Mouse (Mus musculus): ENCODE results near the gene Gm37596.
"Not testable (repeated sequence)": the region's sequence is repeated elsewhere in the genome, so short reads cannot be mapped to it uniquely, and the experiment has no call there.

Gm37596 gene

GRCm38 (mm10) chr3:93692970-93693369, at the start of gene Gm37596:
TSS of gene Gm37596 (minus strand) at chr3:93693070.
- not testable (repeated sequence) for DNase-seq (ENCODE audit: low read depth, low spot score)

DNA sequence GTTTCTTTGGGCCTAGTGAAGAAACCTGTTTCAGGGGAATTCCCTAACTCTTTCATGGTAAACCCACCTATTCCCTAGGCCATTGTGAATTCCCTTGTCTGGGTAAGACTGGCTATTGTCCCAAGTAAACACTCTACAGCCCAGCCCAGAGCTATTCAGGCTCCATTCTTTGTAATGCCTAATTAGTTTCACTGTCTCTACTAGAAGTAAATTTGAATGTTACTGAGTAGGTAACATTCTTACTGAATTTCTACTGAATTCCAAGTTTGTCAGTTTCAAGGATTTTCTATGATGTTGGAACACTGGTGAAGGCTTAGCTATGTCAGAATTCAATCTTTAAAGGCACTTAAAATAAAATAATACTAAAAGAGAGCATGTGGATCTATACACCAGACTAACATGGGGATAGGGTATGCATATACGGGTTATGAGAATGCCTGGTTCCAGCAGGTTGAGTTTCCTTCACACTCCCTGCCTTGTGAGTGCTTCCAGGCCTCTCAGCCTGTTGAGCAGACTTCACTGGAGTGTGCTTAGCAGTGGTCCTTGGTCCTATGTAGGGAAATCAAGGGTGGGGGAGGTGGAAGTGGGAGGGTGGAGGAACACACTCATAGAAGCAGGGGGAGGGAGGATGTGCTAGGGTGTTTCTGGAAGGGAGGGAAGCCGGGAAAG, 16.2 kb upstream of the Gm37596 start:
- not testable (repeated sequence) for DNase-seq (ENCODE audit: low read depth, low spot score)

- not testable (repeated sequence) for DNase-seq (ENCODE audit: low read depth, low spot score)
Observed at GRCm38 (mm10) chr3:93676210-93676609, 16.7 kb downstream of the Gm37596 start, which contains the start of gene Tdpoz1. TSS of gene Tdpoz1 (minus strand) at chr3:93676310.

DNA sequence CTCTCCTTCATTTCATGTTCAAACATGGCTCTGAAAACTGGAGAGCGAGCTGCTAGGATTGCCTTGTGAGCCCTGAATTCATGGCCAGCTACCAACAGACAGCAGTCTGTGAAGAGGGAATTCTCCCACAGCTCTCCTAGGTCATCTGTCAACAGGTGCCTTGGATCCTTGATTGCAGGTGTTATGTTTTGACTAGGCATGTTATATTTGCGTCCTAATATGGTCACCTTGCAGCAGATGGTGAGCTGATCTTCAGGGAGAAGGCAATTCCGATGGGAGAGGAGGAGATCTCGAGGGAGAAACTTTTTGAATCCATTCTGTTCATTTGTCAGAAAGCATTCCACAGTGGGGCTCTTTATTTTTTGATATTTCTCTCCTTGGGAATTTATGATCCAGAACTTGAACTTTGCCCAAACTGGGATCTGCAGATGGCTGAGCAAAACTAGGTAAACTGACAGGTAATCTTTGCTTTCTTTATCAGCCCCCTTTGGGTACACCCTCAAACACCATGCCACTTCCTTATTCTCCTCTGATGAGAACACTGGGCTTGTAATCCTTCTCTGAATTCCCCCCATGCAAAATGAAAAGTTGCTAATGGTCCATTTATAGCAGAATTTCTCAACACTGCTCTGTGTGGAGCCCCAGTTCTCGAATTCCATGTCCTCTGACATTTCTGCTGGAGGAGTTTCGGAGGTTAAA, 21.9 kb downstream of the Gm37596 start:
- DNase-seq (ENCODE audit: low read depth, low spot score), result not testable (repeated sequence)

DNA sequence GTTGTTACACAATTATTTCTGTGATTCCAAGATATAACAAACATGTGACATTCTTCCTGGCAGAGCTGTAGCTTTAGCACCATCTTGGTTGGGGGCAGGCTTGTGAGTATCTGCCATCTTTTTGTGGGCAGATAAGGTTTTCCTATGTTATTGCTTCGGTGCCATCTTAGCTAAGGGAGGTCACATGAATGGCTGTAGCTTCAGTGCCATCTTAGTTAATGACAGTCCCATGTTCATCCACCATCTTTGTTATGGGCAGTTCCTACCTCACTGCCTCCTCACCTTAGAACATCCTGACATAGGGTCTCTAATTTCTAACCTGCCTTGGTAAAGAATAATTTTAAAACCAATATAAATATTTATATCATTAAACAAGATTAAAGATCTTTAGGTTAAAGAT, 38.6 kb downstream of the Gm37596 start:
- DNase-seq (ENCODE audit: low read depth, low spot score), result no peak

GRCm38 (mm10) chr3:93652586-93652985, 40.3 kb downstream of the Gm37596 start, which contains the start of gene Tdpoz2:
TSS of gene Tdpoz2 (minus strand) at chr3:93652686.
- DNase-seq (ENCODE audit: low read depth, low spot score), result no peak

Measured in c-Kit-negative CD71-positive TER-119-positive erythroid progenitor cells, embryonic 14.5 days (primary cell).